ENCODE assay signal across 10 mouse cellular contexts in genomic region chr4:119295134-119295453, GRCm38 (mm10). TPM values are rescaled to one million over a fixed set of nuclear protein-coding genes. Genes with fewer than 3 reads are reported as not detected.
A peak's percentile ranks its signal among the peaks of the same experiment; 100 is the strongest.
DNase-seq lines count a peak whose midpoint lies in the region; ATAC-seq and TF ChIP-seq lines count a peak whose summit lies in the region.
"Had no signal": no experiment of that assay in that cellular context is flagged by ENCODE, and none has a peak within 500 bp of the region (broad histone marks: within the 10 kb centered on the region; RNA-seq: fewer than 3 reads in every experiment).

No protein-coding gene starts in this region.

- H3K4me1 ChIP-seq in lung, postnatal 0 days (ENCODE audit: insufficient read depth, low read depth, low read length), result no peaks in the 10 kb centered on the region
- peaks cover 18% of the 10 kb centered on the region for H3K4me1 ChIP-seq in limb, embryonic 12.5 days (replicated peaks)
- H3K4me1 ChIP-seq in small intestine, adult 2 months (ENCODE audit: control insufficient read depth, insufficient read depth, insufficient read length, low read length), result peaks cover 3% of the 10 kb centered on the region; the same call in 1 of the 2 replicates

- no peak for TF ChIP-seq POLR2A in small intestine, adult 2 months (IDR thresholded peaks at IDR 0.05; ENCODE audit: low read depth, low read length)

- no peaks in the 10 kb centered on the region for H3K9me3 ChIP-seq in lung, postnatal 0 days (ENCODE audit: low read length)
- no peaks in the 10 kb centered on the region for H3K9me3 ChIP-seq in limb, embryonic 12.5 days

- H3K4me2 ChIP-seq in lung, postnatal 0 days (replicated peaks; ENCODE audit: low read depth, low read length), result peak overlapping the region; percentile 96
- peak overlapping the region; percentile 66 for H3K4me2 ChIP-seq in limb, embryonic 12.5 days

- H3K27ac ChIP-seq in lung, postnatal 0 days (ENCODE audit: low read length), result peak overlapping the region; percentile 82; the same call in 1 of the 2 replicates
- H3K27ac ChIP-seq in limb, embryonic 12.5 days, result peak overlapping the region; percentile 92
- no peak overlapping the region for H3K27ac ChIP-seq in small intestine, adult 2 months (ENCODE audit: insufficient read depth, low read depth, low read length)

- ATAC-seq in lung, postnatal 0 days, result no peak
- no peak for ATAC-seq in limb, embryonic 12.5 days (ENCODE audit: insufficient number of reproducible peaks, insufficient read depth, low FRiP score, low TSS enrichment, low read depth)

- H3K36me3 ChIP-seq in lung, postnatal 0 days (ENCODE audit: insufficient read depth, low read length), result no peaks in the 10 kb centered on the region
- H3K36me3 ChIP-seq in limb, embryonic 12.5 days, result peaks cover 18% of the 10 kb centered on the region; the same call in 1 of the 2 replicates
- peaks cover 2% of the 10 kb centered on the region for H3K36me3 ChIP-seq in small intestine, adult 2 months (ENCODE audit: control insufficient read depth, insufficient read depth, low read length)

- peak overlapping the region; percentile 45 for H3K9ac ChIP-seq in lung, postnatal 0 days (replicated peaks; ENCODE audit: low read depth)
- peak overlapping the region; percentile 97 for H3K9ac ChIP-seq in limb, embryonic 12.5 days (replicated peaks)

- no peak for TF ChIP-seq CTCF in lung, postnatal 0 days (IDR thresholded peaks at IDR 0.05)
- TF ChIP-seq CTCF in small intestine, adult 2 months (IDR thresholded peaks at IDR 0.05; ENCODE audit: extremely low read depth, insufficient read length, insufficient replicate concordance, low read depth, low read length), result no peak

- TF ChIP-seq EP300 in lung, postnatal 0 days (IDR thresholded peaks at IDR 0.05), result no peak

- WGBS in lung, postnatal 0 days, result 6% methylated on average over 6 of the region's 6 CpGs
- 10% methylated on average over 6 of the region's 6 CpGs for WGBS in limb, embryonic 12.5 days
- 3% methylated on average over 6 of the region's 6 CpGs for WGBS in small intestine, adult 2 months

- H3K27me3 ChIP-seq in lung, postnatal 0 days (replicated peaks; ENCODE audit: insufficient read depth, low read length), result no peaks in the 10 kb centered on the region
- no peaks in the 10 kb centered on the region for H3K27me3 ChIP-seq in limb, embryonic 12.5 days
- no peaks in the 10 kb centered on the region for H3K27me3 ChIP-seq in small intestine, adult 2 months (ENCODE audit: control insufficient read depth, insufficient read depth, low read length)

- H3K4me3 ChIP-seq in lung, postnatal 0 days (ENCODE audit: low read depth, low read length), result peak overlapping the region; percentile 87
- H3K4me3 ChIP-seq in limb, embryonic 12.5 days (replicated peaks), result peak overlapping the region; percentile 99
- peak overlapping the region; percentile 28; the same call in 1 of the 2 replicates for H3K4me3 ChIP-seq in small intestine, adult 2 months (ENCODE audit: low read depth, low read length)

- DNase-seq in cerebellum, adult 11-12 months, result peak; percentile 16
- DNase-seq in cerebellum, postnatal 14 days, result no peak
- DNase-seq in lung, postnatal 0 days (ENCODE audit: low spot score), result no peak
- no peak for DNase-seq in lung, postnatal 4 days
- DNase-seq in adrenal gland, postnatal 10 days, result no peak
- no peak for DNase-seq in urinary bladder, adult 2 months (ENCODE audit: low spot score)

RNA-seq across cellular contexts. Expression of gene Ybx1, which starts 0.7 kb away (rescaled TPM):
- 391 and 412 TPM in 2 replicates for polyA plus RNA-seq in lung, postnatal 0 days (2015; fragmentation: Nextera tagmentation; extraction: Ambion mirVana)
- polyA plus RNA-seq in limb, embryonic 12.5 days (2016; fragmentation: Nextera tagmentation; extraction: Ambion mirVana), result 1,031 and 1,057 TPM in 2 replicates
- polyA plus RNA-seq in small intestine, adult 2 months (2012; rRNA removed), result 202 and 242 TPM in 2 replicates
- 100 to 1,000 TPM; 521 to 559 TPM for total RNA-seq in adrenal gland, postnatal 10 days (2021)
- 312 and 444 TPM in 2 replicates for polyA plus RNA-seq in urinary bladder, adult 2 months (2012; rRNA removed)

RNA-seq across cellular contexts. Expression of gene Ppih, which starts 25.3 kb away (rescaled TPM):
- polyA plus RNA-seq in lung, postnatal 0 days (2015; fragmentation: Nextera tagmentation; extraction: Ambion mirVana), result 25.7 and 25.8 TPM in 2 replicates
- polyA plus RNA-seq in limb, embryonic 12.5 days (2016; fragmentation: Nextera tagmentation; extraction: Ambion mirVana), result 127 and 133 TPM in 2 replicates
- polyA plus RNA-seq in small intestine, adult 2 months (2012; rRNA removed), result 2.5 and 4.3 TPM in 2 replicates
- total RNA-seq in adrenal gland, postnatal 10 days (2021), result 10 to 100 TPM; 20.3 to 26.3 TPM
- polyA plus RNA-seq in urinary bladder, adult 2 months (2012; rRNA removed), result 21.0 and 28.4 TPM in 2 replicates

RNA-seq across cellular contexts. Expression of gene Cldn19, which starts 39.9 kb away (rescaled TPM):
- not detected in 2 replicates for polyA plus RNA-seq in lung, postnatal 0 days (2015; fragmentation: Nextera tagmentation; extraction: Ambion mirVana)
- polyA plus RNA-seq in limb, embryonic 12.5 days (2016; fragmentation: Nextera tagmentation; extraction: Ambion mirVana), result 0.08 and 0.14 TPM in 2 replicates
- not detected in 2 replicates for polyA plus RNA-seq in small intestine, adult 2 months (2012; rRNA removed)
- total RNA-seq in adrenal gland, postnatal 10 days (2021), result under 1 TPM; 0.54 to 0.64 TPM
- 0.54 and 0.59 TPM in 2 replicates for polyA plus RNA-seq in urinary bladder, adult 2 months (2012; rRNA removed)
- total RNA-seq: common myeloid progenitor, adult 5-6 weeks; neutrophil, adult 5-6 weeks had no signal

Comparison
In these comparisons a context has a peak if more than half of its experiments do, and no peak if none do; other contexts are left out.
1. H3K4me3 ChIP-seq: peak in every context shown above with its lines; median percentile 99 in limb, embryonic 12.5 days; 87 in lung, postnatal 0 days; 28 in small intestine, adult 2 months.